Mouse (Mus musculus): ENCODE measurements around the gene Pld4.
A peak's percentile ranks its signal among the peaks of the same experiment; 100 is the strongest.

The Pld4 gene

DNA sequence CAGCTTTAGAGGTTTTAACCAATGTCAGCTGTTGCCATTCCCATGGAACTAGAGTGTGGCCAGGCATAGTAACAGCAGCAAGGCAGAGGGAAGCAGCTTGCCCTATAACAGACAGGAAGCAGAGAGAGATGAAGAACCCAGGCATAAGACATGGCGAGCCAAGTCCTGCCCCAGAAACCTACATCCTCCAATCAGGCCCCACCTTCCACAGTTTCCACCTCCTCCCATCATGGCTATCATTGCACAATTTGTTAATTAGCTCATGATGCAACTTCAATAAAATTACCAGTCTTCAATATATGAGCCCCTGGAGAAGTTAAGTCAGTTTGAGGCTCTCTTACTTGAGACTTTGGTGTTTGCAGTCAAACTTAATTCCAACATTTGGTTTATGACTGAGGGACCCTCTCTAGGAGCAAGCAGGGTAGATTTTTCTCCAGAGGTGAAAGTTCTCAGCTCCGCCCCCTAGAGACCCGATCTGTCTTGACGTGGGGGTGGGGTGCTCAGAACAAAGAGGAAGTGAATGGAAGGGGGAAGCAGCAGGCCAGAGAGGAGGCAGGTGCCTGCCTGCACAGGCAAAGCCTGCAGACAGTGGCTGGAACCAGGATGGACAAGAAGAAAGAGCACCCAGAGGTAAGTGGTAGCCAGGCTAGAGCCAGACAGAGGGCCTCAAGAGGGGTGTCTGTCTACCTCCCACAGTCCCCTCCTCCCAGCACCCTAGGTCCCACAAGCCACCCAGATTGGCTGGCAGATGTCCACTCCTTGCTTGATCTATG is at the start of gene Pld4:
Gene Pld4 (plus strand): TSS at position 502 of the 773 bp plus-strand sequence.
- DNase-seq (ENCODE audit: low read depth, low spot score), result no peak

GRCm38 (mm10) chr12:112713984-112714383 is 46.5 kb upstream of the Pld4 start:
- no peak for DNase-seq (ENCODE audit: low read depth, low spot score)

DNA sequence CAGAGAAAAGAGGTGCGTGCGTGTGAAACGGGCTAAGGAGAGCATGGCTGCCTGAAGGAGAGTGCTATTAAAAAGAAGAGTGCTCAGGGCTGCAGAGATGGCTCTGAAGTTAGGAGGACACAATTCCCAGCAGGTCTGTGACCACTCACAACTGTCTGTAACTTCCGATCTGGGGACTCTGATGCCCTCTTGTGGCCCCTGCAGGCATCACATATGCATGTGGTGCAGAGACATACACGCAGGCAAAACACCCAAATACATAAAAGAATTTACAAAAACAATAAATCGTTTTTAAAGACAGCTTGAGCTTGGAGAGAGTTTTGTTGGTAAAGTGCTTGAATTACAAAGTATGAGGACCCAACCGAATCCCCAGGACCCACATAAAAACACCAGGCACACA is 43.3 kb upstream of the Pld4 start:
- peak; percentile 52 for DNase-seq (ENCODE audit: low read depth, low spot score)

DNA sequence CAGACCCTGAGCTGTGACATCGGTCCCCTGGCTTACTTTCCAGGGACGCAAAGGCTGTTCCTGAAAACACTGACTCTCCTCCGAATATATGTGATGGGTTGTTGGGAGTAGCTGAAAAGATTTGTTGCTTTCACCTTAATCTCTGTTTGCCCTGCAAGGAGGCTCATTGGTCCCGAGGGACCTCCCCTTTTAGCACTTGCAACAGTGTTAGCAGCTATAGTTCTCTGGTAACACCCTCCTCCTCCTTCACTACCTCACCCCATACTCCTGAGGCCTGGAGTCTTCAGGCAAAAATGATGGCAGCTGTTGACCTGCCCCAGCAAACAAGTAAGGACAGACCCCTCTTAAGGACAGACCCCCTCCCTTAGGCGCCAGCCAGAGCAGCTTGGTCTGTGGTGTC is 41.5 kb upstream of the Pld4 start:
- DNase-seq (ENCODE audit: low read depth, low spot score), result no peak

DNA sequence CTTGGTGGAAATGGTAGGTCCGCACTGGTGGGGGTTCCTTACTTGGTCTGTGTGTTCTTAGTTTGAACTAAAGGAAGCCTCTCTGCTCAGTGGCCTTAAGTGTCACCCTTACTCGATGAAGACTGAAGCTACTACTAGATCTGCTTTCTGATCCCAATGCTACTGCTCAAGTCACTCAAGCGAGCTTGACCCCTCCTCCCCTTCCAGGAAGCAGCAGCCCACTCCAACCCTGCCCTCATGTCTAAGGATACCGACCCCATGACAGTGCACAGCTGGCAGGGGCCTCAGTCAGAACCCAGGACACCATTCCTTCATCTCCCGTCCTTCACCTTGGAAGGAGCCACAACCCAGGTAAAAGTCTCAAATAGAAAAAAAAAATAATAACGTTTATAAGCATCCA is 40.2 kb upstream of the Pld4 start, which contains the start of gene Cep170b:
Gene Cep170b (plus strand): TSS at position 240 of the 400 bp plus-strand sequence.
- DNase-seq (ENCODE audit: low read depth, low spot score), result no peak

DNA sequence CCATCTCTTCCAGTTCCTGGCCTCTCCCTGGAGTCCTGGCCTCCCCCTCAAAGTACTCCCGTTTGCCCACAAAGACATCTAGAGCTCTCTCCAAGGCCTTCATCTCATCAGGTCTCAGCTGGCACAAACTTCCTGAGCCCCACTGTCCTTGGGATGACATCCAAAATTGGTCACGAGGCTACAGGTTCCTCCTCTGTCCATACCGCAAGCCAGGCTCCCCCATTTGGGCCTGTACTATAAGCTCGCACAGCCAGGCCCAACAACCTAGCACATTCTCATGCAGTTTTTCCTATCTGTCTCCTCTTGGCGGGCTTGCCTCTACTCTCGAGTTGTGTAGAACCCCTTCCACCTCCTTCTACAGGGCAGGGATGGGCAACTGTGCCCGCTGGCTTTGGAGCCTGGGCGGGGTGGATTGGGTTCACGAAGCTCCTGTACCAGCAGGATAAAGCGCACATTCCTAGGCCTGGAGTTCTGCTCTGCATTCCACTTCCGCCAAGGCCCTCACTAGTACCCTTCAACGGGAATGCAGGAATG is 39.5 kb upstream of the Pld4 start:
- DNase-seq (ENCODE audit: low read depth, low spot score), result no peak

DNA sequence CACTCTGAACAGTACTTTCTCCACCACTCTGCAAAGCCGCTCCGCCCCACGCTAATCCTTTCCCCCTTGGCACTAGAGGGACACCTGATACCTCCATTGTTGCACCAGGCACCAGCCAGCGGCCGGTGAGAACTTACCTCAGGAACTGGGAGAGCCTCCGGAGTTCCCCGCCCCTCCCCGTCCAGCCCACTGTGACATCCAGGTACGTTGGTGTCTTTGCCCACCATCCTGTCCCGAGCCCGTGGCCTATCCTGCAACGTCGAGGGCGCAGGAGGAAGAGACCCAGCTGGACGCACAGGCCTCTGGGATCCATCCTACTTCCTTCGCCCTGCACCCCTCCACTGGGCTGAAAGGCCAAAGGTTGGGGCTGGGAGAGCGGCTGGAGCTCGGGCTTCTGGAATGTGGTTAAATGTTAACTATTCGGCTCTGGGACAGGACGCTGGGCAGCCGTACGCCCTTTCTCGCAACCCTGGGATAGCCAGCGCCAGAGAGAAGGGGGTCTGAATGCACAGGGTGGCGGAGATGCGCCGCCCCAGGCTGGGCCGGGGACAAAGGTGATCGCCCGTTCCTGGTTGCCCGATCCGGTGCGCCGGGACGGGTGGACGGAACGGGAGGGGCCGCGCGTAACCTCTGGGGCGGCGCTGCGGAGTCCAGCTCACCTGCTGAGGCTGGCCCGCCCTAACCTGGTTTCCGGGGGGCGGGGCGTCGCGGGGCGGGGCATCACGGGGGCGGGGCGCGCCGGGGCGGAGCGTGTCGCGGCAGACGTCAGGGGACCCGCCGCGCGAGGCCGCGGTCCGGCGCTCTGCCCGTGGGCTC is 38.8 kb upstream of the Pld4 start:
- DNase-seq (ENCODE audit: low read depth, low spot score), result peak; percentile 73

GRCm38 (mm10) chr12:112722240-112723027 is 38.0 kb upstream of the Pld4 start:
- peak; percentile 59 for DNase-seq (ENCODE audit: low read depth, low spot score)

- DNase-seq (ENCODE audit: low read depth, low spot score), result no peak
Observed at GRCm38 (mm10) chr12:112723028-112723330, 37.5 kb upstream of the Pld4 start.

- no peak for DNase-seq (ENCODE audit: low read depth, low spot score)
Observed at GRCm38 (mm10) chr12:112723445-112723844, 37.0 kb upstream of the Pld4 start.

- DNase-seq (ENCODE audit: low read depth, low spot score), result peak; percentile 77
Observed at GRCm38 (mm10) chr12:112724077-112724805, 36.2 kb upstream of the Pld4 start.

DNA sequence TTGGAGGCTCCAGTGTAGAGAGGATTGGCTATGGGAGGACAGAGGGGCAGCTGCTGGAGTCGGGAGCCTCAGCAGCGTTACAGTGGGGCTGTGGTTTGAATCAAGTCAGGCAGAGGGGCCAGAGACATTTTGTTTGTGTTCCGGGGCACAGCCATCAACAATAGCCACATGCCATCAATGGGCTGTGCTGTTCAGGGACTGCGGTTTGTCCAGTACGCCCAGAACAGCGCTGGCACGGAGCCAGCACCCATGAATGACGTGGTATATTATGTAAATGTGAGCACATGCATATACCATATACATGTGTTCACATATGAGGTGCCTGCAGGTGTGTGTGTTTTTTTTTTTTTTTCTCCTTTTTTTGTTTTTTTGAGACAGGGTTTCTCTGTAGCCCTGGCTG is 32.7 kb upstream of the Pld4 start:
- DNase-seq (ENCODE audit: low read depth, low spot score), result no peak

DNA sequence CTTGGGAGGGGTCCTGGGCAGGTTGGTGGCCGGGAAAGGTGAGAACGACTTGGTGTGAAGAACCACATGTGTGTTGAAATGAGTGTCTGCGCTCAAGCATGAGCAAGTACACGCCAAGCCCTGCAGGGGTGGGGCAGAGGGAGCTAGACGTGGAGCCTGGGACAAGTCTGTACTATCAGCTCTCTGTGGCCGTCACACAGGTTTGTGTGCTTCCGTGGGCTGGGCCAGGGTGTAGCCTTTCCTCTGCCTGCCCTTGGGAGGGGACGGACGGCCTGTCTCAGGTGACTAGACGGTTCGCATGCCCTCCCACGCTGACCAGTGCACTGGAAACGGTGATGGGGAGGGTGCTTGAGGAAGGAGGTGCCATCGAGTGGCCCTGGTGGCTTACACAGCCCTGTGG is 29.6 kb upstream of the Pld4 start:
- no peak for DNase-seq (ENCODE audit: low read depth, low spot score)

DNA sequence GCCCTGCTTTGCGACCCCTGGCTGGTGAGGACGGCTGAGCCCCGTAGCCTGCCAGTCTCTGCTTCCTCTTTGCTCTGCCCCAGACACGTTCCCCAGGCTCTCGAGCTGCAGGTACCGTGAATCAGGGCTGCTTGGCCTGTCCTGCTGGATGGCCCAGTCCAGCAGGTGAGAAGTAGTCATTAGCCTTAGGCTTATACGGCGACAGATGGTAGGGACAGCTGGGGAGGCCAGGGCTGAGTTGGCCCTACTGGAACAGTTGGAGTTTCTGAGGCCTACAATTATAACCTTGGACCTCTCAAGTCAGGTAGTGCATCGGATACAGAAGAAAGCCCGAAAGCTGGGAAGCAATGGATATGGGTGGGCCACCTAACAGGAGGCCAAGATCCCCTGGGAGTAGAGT is 27.9 kb upstream of the Pld4 start:
- no peak for DNase-seq (ENCODE audit: low read depth, low spot score)

GRCm38 (mm10) chr12:112734108-112734820 is 26.2 kb upstream of the Pld4 start:
- no peak for DNase-seq (ENCODE audit: low read depth, low spot score)

DNA sequence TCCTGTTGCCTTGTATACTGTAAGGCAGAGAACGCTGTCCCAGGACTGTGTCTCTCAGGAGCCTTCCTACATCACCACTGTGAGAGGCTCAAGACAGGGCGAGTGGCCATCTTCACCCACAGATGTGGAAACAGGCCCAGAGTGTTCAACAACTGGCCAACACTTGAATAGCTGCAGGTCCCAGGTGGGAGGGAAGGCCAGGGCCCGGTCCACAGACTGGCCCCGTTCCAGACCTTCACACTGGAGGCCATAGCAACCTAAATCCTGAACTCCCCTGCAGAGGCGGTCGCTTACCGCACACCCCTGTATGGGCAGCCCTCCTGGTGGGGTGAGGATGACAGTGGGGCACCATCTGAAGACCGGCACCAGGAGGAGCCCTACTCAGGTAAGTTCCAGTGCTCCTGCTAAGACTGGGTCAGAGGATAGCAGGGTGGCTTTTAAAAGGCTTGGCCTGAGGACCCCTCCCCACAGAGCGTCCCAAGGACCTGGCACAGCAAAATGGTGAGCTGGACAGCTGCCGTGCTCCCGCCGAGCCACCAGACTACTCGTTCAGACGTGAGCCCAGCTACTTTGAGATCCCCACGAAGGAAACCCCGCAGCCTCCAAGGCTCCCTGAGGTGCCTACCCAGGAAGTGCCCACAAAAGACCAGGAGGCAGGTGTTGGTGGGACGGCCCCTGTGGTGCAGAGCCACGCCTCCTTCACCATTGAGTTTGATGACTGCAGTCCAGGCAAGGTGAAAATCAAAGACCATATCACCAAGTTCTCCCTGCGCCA is 25.4 kb upstream of the Pld4 start:
- DNase-seq (ENCODE audit: low read depth, low spot score), result no peak

DNA sequence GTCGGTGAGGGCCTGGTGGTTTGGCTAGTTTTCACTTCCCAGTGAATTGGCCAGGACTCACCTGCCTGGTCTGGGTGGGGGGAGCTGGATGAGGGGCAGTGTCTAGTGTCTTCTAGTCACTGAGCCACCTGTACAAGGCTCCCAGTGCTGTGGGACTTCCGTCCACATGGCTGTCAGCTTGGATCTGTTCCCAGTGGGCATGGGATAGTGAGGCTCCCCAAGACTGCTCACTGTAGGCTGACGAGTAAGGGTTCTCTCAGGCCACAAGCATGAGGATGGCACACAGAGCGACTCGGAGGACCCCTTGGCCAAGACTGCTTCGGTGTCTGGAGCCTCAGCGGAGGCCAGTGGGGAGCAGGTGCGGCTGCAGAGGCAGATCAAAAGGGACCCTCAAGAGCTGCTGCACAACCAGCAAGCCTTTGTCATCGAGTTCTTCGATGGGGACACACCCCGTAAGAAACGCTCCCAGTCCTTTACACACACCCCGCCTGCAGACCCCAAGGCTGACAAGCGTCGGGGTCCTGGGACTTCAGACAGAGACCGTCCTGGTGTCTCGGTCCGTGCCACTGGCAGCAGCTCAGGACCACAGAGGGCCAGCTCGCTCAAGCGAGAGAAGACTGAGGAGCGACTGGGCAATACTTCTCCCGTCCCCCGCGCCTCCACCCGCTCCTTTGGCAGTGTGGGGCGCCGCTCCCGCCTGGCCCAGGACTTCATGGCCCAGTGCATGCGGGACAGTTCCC is 24.4 kb upstream of the Pld4 start:
- no peak for DNase-seq (ENCODE audit: low read depth, low spot score)

GRCm38 (mm10) chr12:112736636-112736925 is 23.9 kb upstream of the Pld4 start:
- no peak for DNase-seq (ENCODE audit: low read depth, low spot score)

- no peak for DNase-seq (ENCODE audit: low read depth, low spot score)
Observed at GRCm38 (mm10) chr12:112737081-112737480, 23.4 kb upstream of the Pld4 start.

Measured in CD4-positive helper T cell, adult 2 months (primary cell).